Mouse (Mus musculus) layer of hippocampus, adult 8-10 months (tissue): ENCODE measurements around the gene Epc2. TPM values are rescaled to one million over a fixed set of nuclear protein-coding genes. Genes with fewer than 3 reads are reported as not detected.

Source experiments
- DNase-seq, 2 experiments: peaks; one replicate each; pipeline ENCODE4 v3.0.0; 2022; ENCODE audit warnings: low spot score in 2 of 2
- total RNA-seq, 4 experiments: library from RNA; stranded (reverse); gene quantifications; 2 replicates each; pipeline ENCODE4 v1.2.4; 2022

The Epc2 gene
- total RNA-seq: 10 to 100 TPM; 50.9 to 63.1 (median 53.9) TPM

DNA sequence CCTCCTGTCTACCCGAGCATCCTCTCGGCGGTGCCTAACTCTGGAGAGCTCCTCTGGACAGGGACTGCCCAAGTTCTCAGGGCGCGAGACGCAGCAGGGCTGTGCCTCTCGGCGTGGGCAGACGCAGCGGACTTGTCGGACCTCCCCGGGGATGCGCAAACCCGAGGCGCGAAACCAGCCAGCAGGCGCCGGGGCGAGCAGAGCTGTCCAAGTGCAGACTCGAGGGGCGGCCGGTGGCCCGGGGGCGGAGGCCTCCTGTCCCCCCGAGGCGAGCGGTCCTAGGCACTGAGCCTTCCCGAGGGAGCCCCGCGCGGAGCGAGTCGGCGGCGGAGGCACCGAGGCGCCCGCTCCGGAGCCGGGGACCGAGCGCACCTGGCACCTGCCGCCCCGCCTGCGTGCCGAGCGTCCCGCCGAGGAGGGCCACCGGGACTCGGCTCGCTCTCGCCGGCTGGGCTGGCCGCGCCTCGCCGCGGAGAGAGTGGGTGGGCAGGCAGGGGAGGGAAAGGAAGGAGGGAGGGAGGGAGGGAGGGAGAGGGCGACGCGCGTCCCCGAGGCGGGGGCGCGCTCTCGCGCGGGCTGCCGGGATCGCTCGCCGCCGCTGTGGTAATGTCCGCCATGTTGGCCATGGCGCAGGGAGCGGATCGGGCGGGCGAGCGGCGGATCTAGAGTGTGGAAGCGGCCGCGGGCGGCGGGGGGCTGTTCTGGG, at the start of gene Epc2:
Gene Epc2, plus strand, starts transcription at position 556 of the 706 bp plus-strand sequence.
- peak; percentile 54 to 82 for DNase-seq

DNA sequence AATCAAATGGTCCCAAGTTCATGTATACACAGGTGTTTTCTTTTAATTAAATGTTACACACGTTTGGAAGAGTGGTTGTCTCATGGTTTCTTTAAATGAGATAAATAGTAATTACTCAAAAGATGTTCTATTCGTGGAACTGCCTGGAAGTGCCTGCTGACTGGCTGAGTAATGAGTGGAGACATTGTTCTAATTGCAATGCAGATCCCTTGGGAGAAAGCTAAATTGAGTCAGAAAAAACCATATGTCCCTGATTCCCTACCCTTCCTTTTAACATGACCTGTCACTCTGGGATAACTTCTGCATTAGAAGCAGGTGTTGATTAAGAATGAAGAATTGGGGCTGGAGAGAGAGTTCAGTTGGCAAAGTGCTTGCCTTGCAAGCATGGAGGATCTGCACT, 45.3 kb upstream of the Epc2 start:
- no peak for DNase-seq

- DNase-seq: no peak
These were observed 39.6 kb upstream of the Epc2 start for GRCm38 (mm10) chr2:49411685-49412084.

- peak in 1 of 2 experiments; percentile 15 for DNase-seq
These were observed 38.7 kb upstream of the Epc2 start for GRCm38 (mm10) chr2:49412576-49412975.

GRCm38 (mm10) chr2:49415868-49416267, 35.4 kb upstream of the Epc2 start:
- DNase-seq: no peak

DNA sequence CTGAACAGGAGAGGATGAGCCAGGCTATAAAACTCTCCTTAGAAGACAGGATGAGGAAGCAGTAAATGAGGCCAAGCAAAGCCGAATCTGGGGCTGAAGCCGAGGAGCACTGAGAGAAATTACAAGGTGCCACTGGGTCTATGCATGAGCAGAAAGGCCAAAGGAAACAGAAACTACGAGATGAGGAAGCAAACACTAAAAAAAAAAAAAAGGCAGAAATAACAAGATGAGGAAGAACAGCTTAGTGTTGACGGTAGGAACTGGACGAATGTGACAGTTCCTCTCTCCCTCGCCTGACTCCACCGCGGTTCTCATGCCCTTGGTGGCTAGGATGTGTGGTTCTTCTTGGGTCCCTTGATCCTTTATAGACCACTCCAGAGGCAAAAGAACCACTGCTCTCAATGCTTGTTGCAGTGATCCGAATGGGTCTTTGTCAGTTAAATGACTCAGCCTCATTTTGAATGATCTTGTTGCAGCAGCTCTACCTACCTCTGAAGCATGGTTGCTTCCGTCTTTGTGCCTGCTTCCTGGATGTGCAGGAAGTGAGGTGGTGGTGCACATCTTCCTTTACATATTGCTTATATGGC, 34.2 kb upstream of the Epc2 start:
- no peak for DNase-seq

DNA sequence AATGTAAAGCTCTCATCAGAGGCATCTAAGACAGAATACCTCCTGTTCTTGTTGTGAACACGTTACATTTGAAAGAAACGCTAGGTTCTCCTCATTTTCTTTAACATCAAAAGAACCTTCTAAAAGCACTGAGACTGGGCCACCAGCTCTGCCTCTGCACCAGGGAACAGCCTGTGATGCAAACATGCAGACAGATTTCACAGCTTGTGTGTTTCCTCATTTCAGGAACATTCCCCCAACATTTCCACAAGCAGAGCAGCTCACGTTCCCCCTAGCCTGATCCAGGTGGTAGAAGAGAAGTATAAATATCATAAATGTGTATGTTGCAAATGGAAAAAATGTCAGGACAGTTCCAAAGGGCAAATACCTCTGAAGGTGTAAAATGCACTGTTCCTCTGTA, 30.9 kb upstream of the Epc2 start:
- DNase-seq: peak; percentile 20 to 28

DNA sequence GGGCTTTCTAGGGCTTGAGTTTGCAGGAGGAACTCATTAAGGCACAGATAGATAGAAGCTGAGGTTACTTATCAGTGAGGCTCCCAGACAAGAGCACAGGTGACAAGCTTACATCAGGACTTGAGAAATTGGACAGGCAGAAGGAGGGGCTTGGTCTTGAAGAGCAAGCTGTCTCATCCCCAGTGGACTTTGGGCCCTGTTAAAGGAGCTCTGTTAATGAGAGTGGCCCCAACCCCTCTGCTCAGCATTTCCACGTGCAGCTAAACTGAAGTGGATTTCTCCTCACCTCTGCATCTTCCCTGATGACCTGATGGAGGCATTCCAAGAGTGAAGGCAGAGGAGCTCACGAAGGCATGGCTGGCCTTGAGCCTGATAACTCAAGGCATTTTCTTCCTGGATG, 27.4 kb upstream of the Epc2 start:
- DNase-seq: no peak

DNA sequence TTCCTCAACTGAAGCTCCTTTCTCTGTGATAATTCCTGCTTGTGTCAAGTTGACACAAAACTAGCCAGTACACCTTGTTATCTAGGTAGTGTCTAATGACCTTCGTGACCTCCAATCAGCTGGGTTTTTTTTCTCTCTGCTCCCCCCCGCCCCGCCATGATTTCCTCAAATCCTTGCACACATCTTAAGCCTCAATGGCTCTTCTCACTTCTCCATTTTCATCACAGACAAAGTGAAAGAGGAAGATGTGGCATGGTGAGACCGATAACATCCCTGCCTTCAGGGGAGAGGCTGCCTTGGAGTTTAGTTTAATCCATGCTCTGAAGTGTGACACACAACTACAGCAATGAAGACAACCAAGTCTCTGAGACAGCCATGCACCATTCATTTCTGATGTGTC, 26.5 kb upstream of the Epc2 start:
- DNase-seq: no peak

GRCm38 (mm10) chr2:49426175-49426574, 25.1 kb upstream of the Epc2 start:
- no peak for DNase-seq

DNA sequence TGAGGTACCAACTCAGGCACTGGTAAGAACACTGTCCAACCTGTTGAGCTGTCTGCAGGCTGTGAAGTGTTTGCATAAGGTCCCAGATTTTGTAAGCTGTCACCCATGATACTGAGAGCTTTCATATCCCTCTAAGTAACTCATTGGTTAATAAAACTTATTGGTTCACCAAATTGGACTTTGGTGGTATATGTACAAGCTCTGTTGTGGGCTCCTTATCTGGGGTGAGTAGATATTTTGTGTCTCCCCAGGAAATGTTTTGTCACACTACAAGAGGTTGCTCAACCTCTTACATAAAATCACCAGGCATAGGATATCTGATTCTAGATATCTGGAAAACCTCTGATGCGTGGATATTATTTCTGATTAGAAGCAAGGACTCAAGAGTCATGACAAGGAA, 20.3 kb upstream of the Epc2 start:
- DNase-seq: no peak

- DNase-seq: no peak
These were observed 18.1 kb upstream of the Epc2 start for GRCm38 (mm10) chr2:49433211-49433610.

DNA sequence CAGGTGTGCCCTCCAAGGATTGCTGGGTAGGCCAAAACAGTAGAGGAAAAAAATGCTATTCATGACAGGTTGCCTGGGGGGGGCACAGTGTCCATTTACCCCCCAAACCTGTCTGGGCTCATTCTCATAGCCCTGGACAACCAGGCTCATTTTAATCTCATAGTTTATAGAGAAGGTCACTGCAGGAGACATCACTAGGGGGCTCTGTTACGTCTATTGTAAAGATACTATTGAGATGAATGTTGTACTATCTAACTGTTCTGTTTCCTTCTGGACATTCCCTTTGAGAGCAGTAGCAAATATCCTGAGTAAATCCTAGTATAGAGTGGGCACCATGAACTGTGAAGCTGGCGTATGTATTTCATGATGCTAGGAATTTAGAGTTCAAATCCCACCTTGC, 5.0 kb upstream of the Epc2 start:
- DNase-seq: no peak

DNA sequence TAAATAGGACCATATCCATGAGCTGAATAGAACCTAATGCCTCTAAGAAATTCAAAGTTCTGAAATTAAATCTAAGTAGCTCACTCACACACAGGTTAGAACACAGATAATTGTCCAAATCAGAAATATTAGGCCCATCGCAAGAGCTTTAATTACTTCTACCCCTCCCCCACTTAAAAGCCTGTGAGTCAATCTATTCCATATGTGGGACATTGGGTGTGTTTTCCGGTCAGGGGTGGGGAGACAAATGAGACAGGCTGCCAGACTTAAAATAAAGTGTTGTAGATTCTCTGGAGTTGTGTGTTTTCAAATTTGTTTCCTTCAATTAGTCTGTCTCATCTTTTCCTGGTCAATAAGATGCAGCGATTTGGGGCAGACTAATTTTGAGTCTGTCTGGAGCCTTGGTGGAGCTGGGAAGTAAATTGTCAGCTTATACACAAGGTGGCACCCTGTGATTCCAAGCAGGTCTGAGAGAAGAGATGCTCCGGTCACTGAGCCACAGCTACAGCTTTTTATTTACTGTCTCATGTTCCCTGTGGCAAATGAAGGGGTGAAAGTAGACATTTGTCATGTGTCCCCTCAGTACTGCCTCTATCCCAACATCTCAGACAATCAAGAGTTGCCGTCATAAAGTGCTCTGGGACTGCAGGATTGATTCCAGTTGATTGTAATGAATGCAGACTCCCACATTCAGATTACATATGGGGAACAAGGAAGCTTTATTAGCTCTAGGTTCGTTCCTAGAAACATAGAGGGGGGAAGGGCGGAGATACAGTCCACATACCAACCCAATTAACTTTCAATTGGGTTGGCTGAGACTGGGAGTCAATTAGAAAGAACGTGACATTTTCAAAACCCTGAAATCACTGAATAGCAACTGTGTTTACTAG, 3.5 kb upstream of the Epc2 start:
- DNase-seq: no peak

- DNase-seq: no peak
These were observed 819 bp upstream of the Epc2 start for GRCm38 (mm10) chr2:49450467-49450866.

GRCm38 (mm10) chr2:49451637-49452211, 438 bp downstream of the Epc2 start:
- DNase-seq: peak; percentile 88 to 97

DNA sequence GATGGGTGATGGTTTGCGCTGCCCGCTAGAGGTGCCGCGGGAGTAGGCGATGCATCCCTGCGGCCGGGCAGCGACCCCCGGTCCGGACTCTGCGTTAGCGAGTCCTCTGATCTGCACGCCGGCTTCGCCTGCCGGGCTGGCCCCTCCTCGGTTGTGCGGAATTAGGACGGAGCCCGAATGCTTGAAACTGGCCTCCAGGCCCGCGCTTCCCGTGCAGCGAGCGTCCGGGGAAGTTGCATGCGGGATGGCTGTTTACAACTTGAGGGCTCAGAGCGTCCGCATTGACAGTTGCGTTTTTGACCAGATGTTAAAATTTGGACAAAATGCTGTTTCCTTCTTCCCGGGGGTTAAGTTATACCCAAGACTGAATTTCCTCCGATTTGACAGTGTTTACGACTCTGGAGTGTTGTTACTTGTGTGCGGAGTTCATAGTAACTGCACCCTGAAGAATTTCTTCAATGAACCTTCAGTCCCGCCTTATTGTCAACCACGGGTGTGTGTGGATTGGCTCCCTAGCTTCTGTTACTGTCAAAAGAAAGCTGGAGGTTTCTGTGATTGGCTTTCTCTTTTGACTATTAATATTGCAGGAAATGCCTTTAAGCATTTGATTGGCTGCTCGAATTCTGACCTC, 1.3 kb downstream of the Epc2 start:
- DNase-seq: peak; percentile 54 to 62

GRCm38 (mm10) chr2:49457797-49458196, 6.5 kb downstream of the Epc2 start:
- no peak for DNase-seq

DNA sequence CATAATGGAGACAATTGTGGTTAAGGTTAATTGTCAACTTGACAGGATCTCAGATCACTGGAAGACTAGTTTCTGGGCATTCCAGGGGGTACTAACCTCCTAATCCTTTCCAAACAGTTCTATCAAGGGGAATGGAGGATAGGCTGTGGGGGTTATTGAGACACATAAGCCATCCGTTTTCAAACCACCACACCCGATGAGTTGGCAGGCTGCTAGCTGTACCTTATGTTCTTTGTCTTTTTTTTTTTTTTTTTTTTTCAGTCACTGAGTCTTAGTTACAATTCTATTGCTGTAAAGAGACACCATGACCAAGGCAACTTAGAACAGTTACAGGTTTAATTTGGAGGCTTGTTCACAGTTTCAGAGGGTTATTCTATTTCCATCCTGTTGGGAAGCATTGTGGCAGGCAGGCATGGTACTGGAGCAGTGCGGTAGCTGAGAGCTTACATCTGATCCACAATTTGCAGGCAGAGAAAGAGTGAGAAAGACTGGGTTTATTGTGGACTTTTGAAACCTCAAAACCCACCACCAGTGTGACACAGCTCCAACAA, 14.5 kb downstream of the Epc2 start:
- DNase-seq: no peak

DNA sequence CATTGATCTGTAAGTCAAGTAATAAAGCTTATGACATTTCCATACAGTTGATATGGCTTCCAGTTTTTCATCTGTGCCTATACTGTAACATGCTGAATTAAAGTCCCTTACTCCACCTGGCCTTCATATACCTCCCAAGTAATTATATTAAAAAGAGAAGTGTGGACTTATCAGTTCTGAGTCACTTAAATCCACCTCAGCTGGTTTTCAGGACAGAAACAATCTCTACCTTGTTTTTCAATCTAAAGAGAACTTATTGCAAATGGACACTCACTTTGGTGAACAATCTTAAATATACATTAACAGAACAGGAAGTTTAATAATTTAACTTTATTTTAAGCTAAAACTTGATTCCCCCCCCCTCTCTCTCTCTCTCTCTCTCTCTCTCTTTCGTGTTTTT, 15.8 kb downstream of the Epc2 start:
- DNase-seq: no peak

DNA sequence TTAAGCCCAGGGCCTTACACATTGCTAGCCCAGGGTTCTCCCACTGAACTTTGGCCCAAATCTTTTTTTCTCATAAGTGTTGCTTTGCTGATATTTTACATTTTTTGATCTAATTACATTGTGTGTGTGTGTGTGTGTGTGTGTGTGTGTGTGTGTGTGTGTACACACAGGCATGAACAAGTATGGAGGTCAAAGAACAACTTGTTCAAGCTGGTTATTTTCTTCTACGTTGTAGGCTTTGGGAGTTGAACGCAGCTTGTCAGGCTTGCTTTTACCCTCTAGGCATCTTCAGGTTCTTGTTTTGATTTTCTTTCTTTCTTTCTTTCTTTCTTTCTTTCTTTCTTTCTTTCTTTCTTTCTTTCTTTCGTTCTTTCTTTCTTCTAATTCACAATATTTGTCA, 19.9 kb downstream of the Epc2 start:
- DNase-seq: no peak
